Mouse (Mus musculus) embryonic facial prominence, embryonic 15.5 days (tissue): ENCODE measurements around the gene App. TPM values are rescaled to one million over a fixed set of nuclear protein-coding genes. Genes with fewer than 3 reads are reported as not detected.

ENCODE experiments used
- ATAC-seq: fragments of 200-750 bp; cut with Nextera tagmentation; 2 replicates; pipeline ENCODE4 v1.8.0; 2017; ENCODE audit warnings: low read depth, moderate TSS enrichment; ENCODE audit not compliant: insufficient number of reproducible peaks, low FRiP score, low TSS enrichment
- H3K27ac ChIP-seq: fragments of 300-500 bp; sonication (generic); replicated peaks from 2 replicates; pipeline ENCODE4 v1.5.1; 2015; ENCODE audit warnings: mild to moderate bottlenecking, inconsistent platforms
- H3K27me3 ChIP-seq: fragments of 300-500 bp; sonication (generic); 2 replicates; pipeline ENCODE4 v1.6.1; 2015; ENCODE audit warnings: inconsistent platforms
- H3K36me3 ChIP-seq: fragments of 300-500 bp; sonication (generic); 2 replicates; pipeline ENCODE4 v1.6.1; 2015; ENCODE audit warnings: mild to moderate bottlenecking, inconsistent platforms
- H3K4me1 ChIP-seq: fragments of 300-500 bp; sonication (generic); 2 replicates; pipeline ENCODE4 v1.6.1; 2015; ENCODE audit warnings: inconsistent platforms
- H3K4me2 ChIP-seq: fragments of 300-500 bp; sonication (generic); replicated peaks from 2 replicates; pipeline ENCODE4 v1.6.1; 2015; ENCODE audit warnings: mild to moderate bottlenecking, inconsistent platforms
- H3K4me3 ChIP-seq: fragments of 300-500 bp; sonication (generic); replicated peaks from 2 replicates; pipeline ENCODE4 v1.5.1; 2015; ENCODE audit warnings: mild to moderate bottlenecking, inconsistent platforms
- H3K9ac ChIP-seq: fragments of 300-500 bp; sonication (generic); 2 replicates; pipeline ENCODE4 v1.6.1; 2015; ENCODE audit warnings: inconsistent platforms
- H3K9me3 ChIP-seq: fragments of 300-500 bp; sonication (generic); replicated peaks from 2 replicates; pipeline ENCODE4 v1.6.1; 2016; ENCODE audit warnings: inconsistent platforms
- WGBS: fragments of 180-500 bp; shearing (Covaris S2); methylation state at CpG from one replicate; pipeline ENCODE4 v1.1.7; 2015; 5-methylcytosine and 5-hydroxymethylcytosine counted together
- polyA plus RNA-seq: library from polyadenylated mRNA; unstranded; fragments of >200 nt; fragmentation: Nextera tagmentation; extraction: Ambion mirVana; gene quantifications from 2 replicates; pipeline ENCODE4 v1.2.1, GENCODE M21; 2015

The App gene
- polyA plus RNA-seq, 1 experiment from 2014 or later: 261 TPM

- Histone ChIP-seq H3K27ac (no peak overlapping the region), H3K9ac (no peak overlapping the region), H3K4me2 (no peak overlapping the region), H3K27me3 (no peaks in the 10 kb centered on the region), H3K4me1 (peaks cover 36% of the 10 kb centered on the region), H3K4me3 (no peak overlapping the region), H3K9me3 (no peaks in the 10 kb centered on the region), H3K36me3 (no peaks in the 10 kb centered on the region)
- 66% methylated on average over 1 of the region's 1 CpGs for WGBS
- ATAC-seq: no peak
These were observed 24.1 kb downstream of the App start for GRCm38 (mm10) chr16:85149509-85149871.

DNA sequence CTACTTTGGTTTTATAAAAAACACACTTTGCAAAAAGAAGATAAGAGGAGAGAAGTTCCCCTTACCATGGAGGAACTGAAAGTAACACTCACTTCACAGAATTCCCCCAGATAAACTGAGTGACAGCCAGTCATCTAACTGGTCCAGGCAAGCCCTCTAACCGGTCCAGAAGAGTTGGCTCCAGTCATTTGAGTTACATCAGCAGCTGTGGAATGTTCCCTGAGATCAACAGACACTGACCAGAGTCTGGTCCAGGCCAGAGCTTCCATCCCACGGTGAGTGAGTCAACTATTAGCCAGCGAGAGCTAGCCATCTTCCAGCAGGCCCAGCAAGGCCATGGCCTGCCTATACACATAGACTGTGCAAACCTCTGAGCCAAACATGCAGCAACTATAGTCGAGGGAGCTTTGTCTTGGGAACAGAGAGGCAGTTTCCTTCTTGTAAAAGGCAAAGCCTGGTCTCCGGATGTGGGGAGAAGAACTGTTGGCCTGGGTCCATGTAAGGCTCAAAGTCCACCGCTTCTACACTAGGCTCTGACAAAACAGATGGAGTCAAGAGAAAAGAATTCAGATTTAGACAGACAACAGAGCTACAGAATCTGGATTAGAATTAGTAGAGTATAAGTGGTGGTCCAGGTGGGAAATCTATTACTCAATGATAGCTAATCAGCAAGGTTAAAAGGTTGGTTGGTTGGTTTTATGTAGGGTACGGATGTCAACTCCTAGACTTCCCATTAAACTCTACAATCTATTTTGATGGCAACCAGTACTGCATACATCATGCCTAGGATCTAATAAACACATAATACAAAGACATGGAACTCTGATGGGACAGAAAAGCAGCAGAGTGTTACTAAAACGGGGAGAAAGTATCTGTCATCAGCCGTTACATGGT is 24.7 kb downstream of the App start:
- Histone ChIP-seq H3K4me3 (no peak overlapping the region), H3K27me3 (no peaks in the 10 kb centered on the region), H3K9ac (no peak overlapping the region), H3K4me2 (no peak overlapping the region), H3K36me3 (no peaks in the 10 kb centered on the region), H3K27ac (peak overlapping the region; percentile 3; the same call in 1 of the 2 replicates), H3K4me1 (peaks cover 36% of the 10 kb centered on the region), H3K9me3 (no peaks in the 10 kb centered on the region)
- WGBS: 59% methylated on average over 9 of the region's 9 CpGs
- ATAC-seq: no peak

GRCm38 (mm10) chr16:85147440-85147839 is 26.1 kb downstream of the App start:
- H3K9ac ChIP-seq: no peak overlapping the region
- H3K4me1 ChIP-seq: peaks cover 36% of the 10 kb centered on the region
- H3K4me2 ChIP-seq: no peak overlapping the region
- H3K36me3 ChIP-seq: no peaks in the 10 kb centered on the region
- 0 out of 2 replicates have a peak overlapping the region, but pooled peaks have one; percentile 28 for H3K27ac ChIP-seq
- no peaks in the 10 kb centered on the region for H3K9me3 ChIP-seq
- ATAC-seq: no peak
- H3K4me3 ChIP-seq: no peak overlapping the region
- H3K27me3 ChIP-seq: no peaks in the 10 kb centered on the region
- 43% methylated on average over 4 of the region's 4 CpGs for WGBS

GRCm38 (mm10) chr16:85145771-85146178 is 27.8 kb downstream of the App start:
- peaks cover 26% of the 10 kb centered on the region for H3K4me1 ChIP-seq
- no peaks in the 10 kb centered on the region for H3K9me3 ChIP-seq
- no peak overlapping the region for H3K9ac ChIP-seq
- no peak overlapping the region for H3K4me2 ChIP-seq
- H3K27ac ChIP-seq: 0 out of 2 replicates have a peak overlapping the region, but pooled peaks have one; percentile 22
- no peaks in the 10 kb centered on the region for H3K36me3 ChIP-seq
- WGBS: 64% methylated on average over 11 of the region's 11 CpGs
- no peak for ATAC-seq
- H3K4me3 ChIP-seq: no peak overlapping the region
- no peaks in the 10 kb centered on the region for H3K27me3 ChIP-seq

DNA sequence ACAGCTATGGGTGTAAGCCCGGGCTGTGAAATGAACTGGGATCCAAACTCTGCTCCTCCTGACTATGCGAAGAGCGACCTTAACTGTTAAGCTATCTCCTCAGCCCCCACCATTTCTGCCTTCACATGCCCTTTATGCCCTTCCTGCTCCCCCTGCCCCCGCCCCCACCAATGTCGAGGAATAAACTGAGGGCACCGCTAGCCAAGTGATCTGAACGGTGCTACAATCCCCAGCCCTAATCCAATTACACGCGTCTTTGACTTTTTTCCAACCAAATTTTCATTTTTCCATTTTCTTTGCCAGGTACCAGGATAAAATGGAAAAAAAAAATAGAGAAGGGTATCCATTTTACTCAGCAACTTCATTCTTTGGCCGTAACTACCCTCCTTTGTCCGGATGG is 28.2 kb downstream of the App start:
- Histone ChIP-seq H3K36me3 (no peaks in the 10 kb centered on the region), H3K4me2 (no peak overlapping the region), H3K9me3 (no peaks in the 10 kb centered on the region), H3K9ac (no peak overlapping the region), H3K27me3 (no peaks in the 10 kb centered on the region), H3K4me3 (no peak overlapping the region), H3K27ac (no peak overlapping the region), H3K4me1 (peaks cover 26% of the 10 kb centered on the region)
- ATAC-seq: no peak
- WGBS: 70% methylated on average over 11 of the region's 11 CpGs

DNA sequence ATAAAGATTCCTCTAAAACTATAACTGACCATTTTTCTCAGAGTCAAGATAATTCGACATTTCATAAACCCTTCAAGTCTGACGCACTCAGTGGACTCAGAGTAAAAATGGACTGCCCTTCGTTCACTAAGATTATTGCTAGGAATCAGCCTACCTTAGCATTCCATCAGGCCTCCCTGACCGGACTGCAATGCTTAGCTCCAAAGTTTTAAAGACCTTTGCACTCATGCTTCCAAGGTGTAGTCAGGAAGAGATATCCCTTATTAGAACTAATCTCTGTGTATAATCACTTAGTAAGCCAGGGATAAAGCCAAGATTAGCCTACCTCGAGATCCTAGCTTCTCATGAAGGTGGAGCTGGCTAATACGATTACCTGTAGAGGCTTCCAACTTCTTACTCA is 29.2 kb downstream of the App start:
- WGBS: 80% methylated on average over 6 of the region's 6 CpGs
- H3K4me1 ChIP-seq: peaks cover 30% of the 10 kb centered on the region
- ATAC-seq: no peak
- H3K9ac ChIP-seq: no peak overlapping the region
- H3K4me3 ChIP-seq: no peak overlapping the region
- no peak overlapping the region for H3K4me2 ChIP-seq
- H3K36me3 ChIP-seq: no peaks in the 10 kb centered on the region
- no peaks in the 10 kb centered on the region for H3K9me3 ChIP-seq
- no peak overlapping the region for H3K27ac ChIP-seq
- H3K27me3 ChIP-seq: no peaks in the 10 kb centered on the region

DNA sequence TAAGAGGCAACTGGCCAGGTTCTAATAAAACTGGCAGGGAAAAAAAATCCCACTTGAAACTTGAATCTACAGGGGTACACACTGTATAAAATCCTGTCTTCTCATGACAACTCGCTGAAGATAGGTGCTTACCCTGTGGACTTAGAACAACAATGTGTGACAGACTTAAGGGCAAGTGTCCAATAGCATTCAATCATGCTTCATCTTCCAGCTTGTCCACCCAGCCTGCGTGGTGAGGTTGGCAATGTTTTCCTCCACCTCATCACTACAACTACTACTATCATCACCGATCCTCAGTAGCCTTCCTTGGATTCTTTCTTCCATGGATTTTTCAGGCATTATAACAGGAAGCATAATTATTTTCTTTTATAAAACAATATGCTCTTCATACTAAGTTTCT is 29.7 kb downstream of the App start:
- peaks cover 30% of the 10 kb centered on the region for H3K4me1 ChIP-seq
- no peaks in the 10 kb centered on the region for H3K36me3 ChIP-seq
- H3K27me3 ChIP-seq: no peaks in the 10 kb centered on the region
- 84% methylated on average over 3 of the region's 3 CpGs for WGBS
- H3K4me2 ChIP-seq: no peak overlapping the region
- no peak overlapping the region for H3K9ac ChIP-seq
- H3K9me3 ChIP-seq: no peaks in the 10 kb centered on the region
- no peak overlapping the region for H3K27ac ChIP-seq
- no peak overlapping the region for H3K4me3 ChIP-seq
- ATAC-seq: no peak

DNA sequence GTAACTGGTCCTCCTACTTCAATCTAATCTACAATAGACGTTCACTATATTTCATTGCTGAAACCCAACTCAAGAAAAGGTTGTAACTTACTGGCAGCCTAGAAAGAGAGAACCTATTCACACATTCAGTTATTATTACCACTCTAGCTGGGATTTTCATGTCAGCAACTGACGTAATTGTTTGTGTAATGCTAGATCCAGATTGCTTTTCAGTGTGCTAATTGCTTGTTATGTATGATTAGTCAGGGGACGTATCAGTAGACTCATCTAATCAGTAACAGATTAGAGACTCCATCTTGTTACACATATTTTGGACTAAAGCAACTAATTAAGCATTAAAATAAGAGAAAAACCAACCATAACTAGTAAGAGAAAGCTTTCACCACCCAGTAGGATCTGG is 30.4 kb downstream of the App start:
- Histone ChIP-seq H3K4me3 (no peak overlapping the region), H3K27ac (no peak overlapping the region), H3K4me1 (peaks cover 24% of the 10 kb centered on the region), H3K9me3 (no peaks in the 10 kb centered on the region), H3K36me3 (no peaks in the 10 kb centered on the region), H3K9ac (no peak overlapping the region), H3K27me3 (no peaks in the 10 kb centered on the region), H3K4me2 (no peak overlapping the region)
- WGBS: 47% methylated on average over 3 of the region's 3 CpGs
- ATAC-seq: no peak

- Histone ChIP-seq H3K9ac (no peak overlapping the region), H3K36me3 (no peaks in the 10 kb centered on the region), H3K4me3 (no peak overlapping the region), H3K9me3 (no peaks in the 10 kb centered on the region), H3K27me3 (no peaks in the 10 kb centered on the region), H3K4me1 (peaks cover 17% of the 10 kb centered on the region; the same call in 1 of the 2 replicates), H3K27ac (no peak overlapping the region), H3K4me2 (no peak overlapping the region)
- no peak for ATAC-seq
- WGBS: 67% methylated on average over 4 of the region's 4 CpGs
These were observed 32.2 kb downstream of the App start for GRCm38 (mm10) chr16:85141404-85141803.

DNA sequence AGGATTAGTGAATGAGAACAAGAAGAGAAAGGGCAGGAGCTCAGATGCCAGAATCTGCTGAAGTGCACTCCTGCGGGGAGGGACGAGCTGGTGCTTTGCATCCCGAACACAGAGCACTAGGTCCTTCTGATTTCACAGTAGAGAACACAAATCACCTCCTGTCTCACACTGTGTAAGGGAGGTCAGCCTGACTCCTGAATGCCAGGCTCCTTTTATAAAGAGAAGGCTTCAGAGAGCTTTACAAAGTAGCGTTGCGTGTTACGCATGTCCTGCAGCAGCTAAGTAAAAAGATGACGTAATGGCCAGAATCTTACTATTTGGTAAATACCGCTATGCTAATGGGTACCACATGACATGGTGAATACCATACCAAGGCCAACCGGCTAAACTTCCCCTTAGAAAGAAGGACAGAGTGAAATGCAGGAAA is 34.4 kb downstream of the App start:
- 40% methylated on average over 9 of the region's 9 CpGs for WGBS
- no peak for ATAC-seq
- no peaks in the 10 kb centered on the region for H3K9me3 ChIP-seq
- no peak overlapping the region for H3K4me2 ChIP-seq
- no peaks in the 10 kb centered on the region for H3K36me3 ChIP-seq
- no peak overlapping the region for H3K4me3 ChIP-seq
- peaks cover 16% of the 10 kb centered on the region for H3K4me1 ChIP-seq
- no peak overlapping the region for H3K9ac ChIP-seq
- no peak overlapping the region; the same call in 1 of the 2 replicates for H3K27ac ChIP-seq
- no peaks in the 10 kb centered on the region for H3K27me3 ChIP-seq

DNA sequence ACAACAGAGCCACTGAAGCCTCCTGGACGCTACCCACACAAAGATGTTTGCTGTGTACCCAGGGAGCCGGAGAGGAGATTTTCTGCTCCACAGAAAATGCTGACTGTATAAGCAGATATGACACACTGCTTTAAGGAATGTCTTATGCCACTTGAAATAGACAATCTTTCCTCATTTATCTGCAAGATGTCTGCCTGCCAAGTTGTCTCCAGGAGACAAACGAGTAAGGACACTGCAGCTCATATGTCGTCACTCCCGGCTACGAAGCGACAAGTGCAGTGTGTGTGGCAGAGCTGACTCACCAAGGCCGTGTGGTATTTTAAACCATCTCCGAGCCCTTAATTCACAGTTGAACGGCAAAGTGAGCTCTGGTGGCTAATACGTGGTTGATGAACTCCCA is 36.2 kb downstream of the App start:
- Histone ChIP-seq H3K4me3 (no peak overlapping the region), H3K27me3 (no peaks in the 10 kb centered on the region), H3K9me3 (no peaks in the 10 kb centered on the region), H3K4me2 (no peak overlapping the region), H3K9ac (no peak overlapping the region), H3K36me3 (no peaks in the 10 kb centered on the region), H3K4me1 (peaks cover 34% of the 10 kb centered on the region), H3K27ac (no peak overlapping the region)
- WGBS: 63% methylated on average over 11 of the region's 11 CpGs
- no peak for ATAC-seq

DNA sequence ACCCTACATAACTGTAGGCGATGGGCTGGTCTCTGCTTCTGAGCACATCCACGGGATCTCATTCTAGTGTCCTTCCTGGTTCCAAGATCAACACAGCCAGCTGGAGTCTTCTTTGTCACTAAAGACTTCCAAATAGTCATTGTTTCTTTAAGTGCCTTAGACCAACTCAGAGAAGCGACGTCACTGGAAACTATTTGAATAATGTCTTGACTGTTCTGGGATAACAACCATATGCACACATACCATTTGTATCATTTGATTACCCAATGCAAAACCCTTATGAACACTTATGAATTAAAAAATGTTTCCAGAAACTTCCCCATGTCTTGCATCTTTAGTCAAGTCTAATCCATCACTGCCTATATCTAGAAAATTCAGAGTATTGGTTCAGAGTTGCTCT is 37.5 kb downstream of the App start:
- no peak for ATAC-seq

More for the DNA sequence above, 37.5 kb downstream of the App start:
- no peaks in the 10 kb centered on the region for H3K27me3 ChIP-seq
- H3K36me3 ChIP-seq: no peaks in the 10 kb centered on the region
- 63% methylated on average over 4 of the region's 4 CpGs for WGBS
- H3K4me2 ChIP-seq: no peak overlapping the region
- no peak overlapping the region for H3K4me3 ChIP-seq
- H3K27ac ChIP-seq: no peak overlapping the region
- H3K9me3 ChIP-seq: no peaks in the 10 kb centered on the region
- peaks cover 35% of the 10 kb centered on the region for H3K4me1 ChIP-seq
- H3K9ac ChIP-seq: no peak overlapping the region
